Mouse (Mus musculus) ES-E14 (cell line): ENCODE results near the gene Gtpbp2. TPM values are rescaled to one million over a fixed set of nuclear protein-coding genes. Genes with fewer than 3 reads are reported as not detected.

Experiments
- DNase-seq: peaks from one replicate; pipeline ENCODE4 v3.0.0-alpha.2; 2013; ENCODE audit warnings: low read depth, low spot score
- H3K27ac ChIP-seq: 2 replicates; pipeline ENCODE4 v1.5.1; 2012; ENCODE audit warnings: low read depth, mild to moderate bottlenecking, low read length, moderate library complexity, mixed read lengths; ENCODE audit not compliant: poor library complexity, insufficient read depth, severe bottlenecking
- H3K36me3 ChIP-seq: 2 replicates; pipeline ENCODE4 v1.6.1; 2012; ENCODE audit warnings: mild to moderate bottlenecking, low read length, moderate library complexity, mixed read lengths; ENCODE audit not compliant: control insufficient read depth, poor library complexity, insufficient read depth, severe bottlenecking
- H3K4me1 ChIP-seq, 2 experiments: fragments of 150-350 bp in 1 of 2; sonication (generic) in 1 of 2; 2 replicates each; pipeline ENCODE4 v1.6.1; 2012; ENCODE audit warnings: low read length in 2 of 2, mild to moderate bottlenecking in 1 of 2, mixed read lengths in 1 of 2; ENCODE audit not compliant: control insufficient read depth in 2 of 2, insufficient read depth in 2 of 2, poor library complexity in 1 of 2
- H3K4me3 ChIP-seq, 2 experiments: fragments of 150-350 bp in 1 of 2; sonication (generic) in 1 of 2; 2 replicates each; pipeline ENCODE4 v1.5.1; 2012; ENCODE audit warnings: low read length in 2 of 2, low read depth in 1 of 2, mild to moderate bottlenecking in 1 of 2, mixed read lengths in 1 of 2; ENCODE audit not compliant: insufficient read depth in 1 of 2, poor library complexity in 1 of 2, severe bottlenecking in 1 of 2
- H3K9ac ChIP-seq: 2 replicates; pipeline ENCODE4 v1.6.1; 2012; ENCODE audit warnings: low read depth, mild to moderate bottlenecking, low read length, mixed read lengths; ENCODE audit not compliant: poor library complexity, insufficient read depth, severe bottlenecking
- H3K9me3 ChIP-seq: fragments of 150-350 bp; sonication (generic); 2 replicates; pipeline ENCODE4 v1.6.1; 2012; ENCODE audit warnings: low read depth, mild to moderate bottlenecking, low read length; ENCODE audit not compliant: control insufficient read depth, insufficient read depth
- CHD2 ChIP-seq: IDR thresholded peaks from 2 replicates; pipeline ENCODE4 v1.6.1; 2014; ENCODE audit warnings: mild to moderate bottlenecking, low read depth, low read length, inconsistent platforms
- HCFC1 ChIP-seq: IDR thresholded peaks from 2 replicates; pipeline ENCODE4 v1.6.1; 2012; ENCODE audit warnings: low read length, inconsistent platforms, borderline replicate concordance; ENCODE audit not compliant: insufficient read depth
- MAFK ChIP-seq: IDR thresholded peaks from 2 replicates; pipeline ENCODE4 v1.6.1; 2014; ENCODE audit warnings: mild to moderate bottlenecking, low read depth, low read length, inconsistent platforms; ENCODE audit not compliant: insufficient read depth
- ZC3H11A ChIP-seq: IDR thresholded peaks from 2 replicates; pipeline ENCODE4 v1.6.1; 2012; ENCODE audit warnings: low read depth, mild to moderate bottlenecking, inconsistent platforms, low read length, borderline replicate concordance
- ZNF384 ChIP-seq: IDR thresholded peaks from 2 replicates; pipeline ENCODE4 v1.6.1; 2012; ENCODE audit warnings: low read depth, low read length, inconsistent platforms
- in situ Hi-C, 2 experiments: fragments of 600-800 bp; cut with MboI; formaldehyde crosslinking; loops; one replicate each; pipeline ENCODE4 v1.15.1; 2025; ENCODE audit warnings: low sequenced_read_pairs in 2 of 2, inconsistent platforms in 1 of 2; ENCODE audit not compliant: unreplicated experiment in 2 of 2
- total RNA-seq: library from RNA; depleted of rRNA; stranded (reverse); fragments of 300-350 nt; gene quantifications from 2 replicates; pipeline ENCODE4 v1.2.3, GENCODE M21; 2012

The Gtpbp2 gene
- total RNA-seq, 1 experiment = 33.4 TPM

DNA sequence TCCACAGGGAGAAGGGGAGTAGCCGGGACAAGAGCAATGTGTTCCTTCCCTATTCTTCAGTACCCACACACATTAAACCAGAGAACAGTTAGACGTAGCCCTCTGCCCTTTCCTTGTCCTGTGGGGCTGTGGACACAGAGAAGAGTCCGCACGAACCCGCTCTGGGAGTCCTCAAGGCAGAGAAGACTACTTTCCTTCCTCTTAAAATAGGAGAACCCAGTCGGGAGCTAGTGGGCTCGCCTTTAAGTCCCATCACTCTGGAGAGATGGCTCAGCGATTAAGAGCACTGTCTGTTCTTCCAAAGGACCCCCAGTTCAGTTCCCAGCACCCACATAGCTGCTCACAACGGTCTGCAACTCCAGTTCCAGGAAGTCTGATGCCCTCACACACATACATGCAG, 878 bp downstream of the Gtpbp2 start:
- H3K27ac ChIP-seq = no peak overlapping the region
- no peak for DNase-seq
- peaks cover 12% of the 10 kb centered on the region; the same call in 1 of the 2 replicates for H3K36me3 ChIP-seq
- peak overlapping the region; percentile 86 for H3K9ac ChIP-seq
- TF ChIP-seq CHD2 (no peak), ZNF384 (no peak), HCFC1 (no peak), ZC3H11A (no peak), MAFK (no peak)
- peaks cover 0 to 7% of the 10 kb centered on the region in 2 experiments; a peak in 1 of 4 replicates for H3K4me1 ChIP-seq
- in situ Hi-C loops = no loop called here
- H3K9me3 ChIP-seq = no peaks in the 10 kb centered on the region
- peak overlapping the region; percentile 76 to 83 for H3K4me3 ChIP-seq

DNA sequence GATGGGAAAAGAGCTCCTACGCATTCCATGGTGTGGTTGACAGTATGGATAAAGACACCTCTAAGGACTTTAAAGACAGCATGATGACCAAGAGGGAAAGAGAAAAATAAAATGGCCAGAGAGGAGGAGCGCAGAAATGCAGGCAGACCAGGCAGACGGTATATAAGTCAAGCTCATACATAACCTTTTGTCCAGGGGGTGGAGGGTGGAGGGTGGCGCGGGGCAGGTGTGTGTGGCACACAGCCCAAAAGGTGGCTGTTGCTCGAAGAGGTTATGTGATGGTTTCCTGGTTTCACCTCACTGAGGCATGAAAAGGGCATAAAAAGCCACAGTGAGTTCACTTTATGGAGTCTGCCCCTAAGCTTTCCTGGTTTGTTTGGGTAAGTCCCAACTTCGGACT, 1.7 kb downstream of the Gtpbp2 start:
- Histone ChIP-seq H3K36me3 (peaks cover 12% of the 10 kb centered on the region; the same call in 1 of the 2 replicates), H3K4me1 (peaks cover under 1 to 3% of the 10 kb centered on the region in 2 experiments; a peak in 1 of 4 replicates), H3K9ac (no peak overlapping the region), H3K27ac (no peak overlapping the region), H3K9me3 (no peaks in the 10 kb centered on the region), H3K4me3 (no peak overlapping the region)
- TF ChIP-seq MAFK (no peak), HCFC1 (no peak), ZC3H11A (no peak), CHD2 (no peak), ZNF384 (no peak)
- in situ Hi-C loops = no loop called here
- DNase-seq = no peak

DNA sequence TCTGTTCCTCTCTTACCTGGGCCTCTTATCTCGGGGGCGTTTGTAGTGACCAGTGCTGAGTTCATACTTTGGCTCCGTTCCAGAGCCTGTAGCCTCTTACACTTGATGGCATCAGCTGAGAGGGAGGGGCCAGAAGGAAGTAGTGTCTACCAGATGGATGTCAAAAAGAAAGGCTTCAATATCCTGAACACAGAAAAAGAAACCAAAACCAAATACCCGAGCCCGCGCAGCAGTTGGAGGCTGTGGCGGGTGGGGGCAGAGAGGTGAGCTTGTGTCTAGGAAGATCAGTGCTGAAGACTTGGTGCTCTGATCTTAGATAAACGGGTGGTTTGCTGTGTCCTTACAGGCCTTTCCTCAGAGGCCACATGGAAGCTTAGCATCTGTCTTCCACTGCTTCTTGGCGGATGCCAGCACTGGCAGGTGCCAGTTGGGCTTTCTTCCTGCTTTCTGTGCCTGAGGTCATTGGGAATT, 2.2 kb downstream of the Gtpbp2 start:
- H3K4me1 ChIP-seq = peaks cover 1 to 3% of the 10 kb centered on the region in 2 experiments; a peak in 1 of 4 replicates
- TF ChIP-seq CHD2 = no peak
- no peak for TF ChIP-seq ZNF384
- no peak for TF ChIP-seq ZC3H11A
- TF ChIP-seq HCFC1 = no peak
- no peak for TF ChIP-seq MAFK
- in situ Hi-C loops = no loop called here
- H3K9ac ChIP-seq = no peak overlapping the region
- H3K27ac ChIP-seq = no peak overlapping the region
- no peaks in the 10 kb centered on the region for H3K9me3 ChIP-seq
- DNase-seq = no peak
- no peak overlapping the region for H3K4me3 ChIP-seq
- H3K36me3 ChIP-seq = peaks cover 16% of the 10 kb centered on the region; the same call in 1 of the 2 replicates

DNA sequence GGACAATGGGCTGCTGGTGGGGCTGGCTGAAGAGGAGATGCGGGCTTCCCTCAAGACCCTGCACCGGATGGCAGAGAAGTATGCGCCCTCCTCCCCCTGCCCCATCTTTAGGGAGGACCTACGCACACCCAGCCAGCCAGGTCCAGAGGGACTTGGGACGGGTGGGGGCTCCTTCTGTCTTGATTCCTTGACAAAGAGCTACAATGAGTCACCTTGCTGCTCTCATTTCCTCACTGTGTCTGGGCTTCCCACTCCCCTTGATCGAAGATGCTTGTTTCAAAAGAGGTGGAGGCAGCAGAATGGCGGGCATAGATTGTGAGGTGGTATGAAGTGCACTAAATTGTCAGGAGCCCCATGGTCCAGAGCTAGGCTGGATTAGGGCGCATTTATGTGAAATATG, 3.5 kb downstream of the Gtpbp2 start:
- in situ Hi-C loops = no loop called here
- TF ChIP-seq CHD2 = no peak
- no peak for TF ChIP-seq ZNF384
- TF ChIP-seq ZC3H11A = no peak
- no peak for TF ChIP-seq HCFC1
- TF ChIP-seq MAFK = no peak
- Histone ChIP-seq H3K9ac (no peak overlapping the region), H3K27ac (no peak overlapping the region), H3K4me3 (no peak overlapping the region), H3K36me3 (peaks cover 23% of the 10 kb centered on the region; the same call in 1 of the 2 replicates), H3K4me1 (peaks cover 1 to 3% of the 10 kb centered on the region in 2 experiments; a peak in 1 of 4 replicates), H3K9me3 (no peaks in the 10 kb centered on the region)
- DNase-seq = no peak
